Mouse (Mus musculus) testis, adult 2 months (tissue): ENCODE data around the gene Hcn3.

Experiments
- CTCF ChIP-seq: fragments of 200-500 bp; IDR thresholded peaks from 2 replicates; pipeline ENCODE4 v1.5.1; 2012; ENCODE audit warnings: low read depth, mild to moderate bottlenecking, inconsistent platforms, low read length, moderate library complexity; ENCODE audit not compliant: control insufficient read depth, insufficient read depth, insufficient replicate concordance
- POLR2A ChIP-seq: fragments of 200-500 bp; IDR thresholded peaks from 2 replicates; pipeline ENCODE4 v1.6.1; 2012; ENCODE audit warnings: low read depth, mild to moderate bottlenecking, inconsistent platforms, low read length, moderate library complexity; ENCODE audit not compliant: control insufficient read depth

DNA sequence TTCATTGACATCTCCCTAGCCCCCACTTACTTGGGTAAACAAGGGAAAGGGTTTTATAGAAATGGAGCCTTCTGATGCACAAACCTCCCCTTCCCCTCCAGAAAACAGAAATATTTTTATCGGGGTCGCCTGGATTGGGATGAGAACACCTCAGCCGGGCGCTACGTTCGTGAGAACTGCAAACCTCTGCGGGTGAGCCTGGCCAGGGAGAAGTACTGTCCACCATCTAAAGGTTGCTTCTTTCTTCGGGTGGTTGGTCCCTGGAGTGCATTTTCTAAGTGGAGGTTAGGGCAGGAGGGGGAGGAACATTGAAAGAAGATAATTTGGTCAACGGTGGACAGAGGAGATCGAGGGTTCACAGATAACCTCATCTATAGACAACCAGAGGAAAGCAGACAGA lies 15.5 kb upstream of the Hcn3 start:
- TF ChIP-seq POLR2A: no peak
- TF ChIP-seq CTCF: no peak
